Mouse (Mus musculus) liver, adult 2 months (tissue): ENCODE data around the gene Akr1a1.

ENCODE experiments used
- CTCF ChIP-seq: fragments of 200-500 bp; IDR thresholded peaks from 2 replicates; pipeline ENCODE4 v1.5.1; 2011; ENCODE audit warnings: low read depth, low read length, control low read depth
- POLR2A ChIP-seq: fragments of 200-500 bp; IDR thresholded peaks from 2 replicates; pipeline ENCODE4 v1.6.1; 2011; ENCODE audit warnings: low read length, control low read depth; ENCODE audit not compliant: insufficient read depth; ENCODE audit errors: extremely low read depth

- TF ChIP-seq CTCF (no peak), POLR2A (no peak)
Observed at GRCm38 (mm10) chr4:116655658-116656057, 4.2 kb upstream of the Akr1a1 start.
